Mouse (Mus musculus): ENCODE measurements around the gene Cldn19.

- TF ChIP-seq CTCF (IDR thresholded peaks at IDR 0.05; ENCODE audit: low read depth): no peak
- no peak for TF ChIP-seq EP300 (IDR thresholded peaks at IDR 0.05; ENCODE audit: low read depth)
Observed at GRCm38 (mm10) chr4:119224534-119224933, 30.7 kb upstream of the Cldn19 start.
